Mouse (Mus musculus): Measurements from ENCODE around the gene Znhit3.

Znhit3 gene

GRCm38 (mm10) chr11:84907081-84907480, 9.1 kb downstream of the Znhit3 start:
- no peak for DNase-seq (ENCODE audit: low read depth, low spot score)
- H3K36me3 ChIP-seq (ENCODE audit: control insufficient read depth, insufficient read depth, low read length, poor library complexity, severe bottlenecking) = peaks cover 6% of the 10 kb centered on the region; the same call in 1 of the 2 replicates

DNA sequence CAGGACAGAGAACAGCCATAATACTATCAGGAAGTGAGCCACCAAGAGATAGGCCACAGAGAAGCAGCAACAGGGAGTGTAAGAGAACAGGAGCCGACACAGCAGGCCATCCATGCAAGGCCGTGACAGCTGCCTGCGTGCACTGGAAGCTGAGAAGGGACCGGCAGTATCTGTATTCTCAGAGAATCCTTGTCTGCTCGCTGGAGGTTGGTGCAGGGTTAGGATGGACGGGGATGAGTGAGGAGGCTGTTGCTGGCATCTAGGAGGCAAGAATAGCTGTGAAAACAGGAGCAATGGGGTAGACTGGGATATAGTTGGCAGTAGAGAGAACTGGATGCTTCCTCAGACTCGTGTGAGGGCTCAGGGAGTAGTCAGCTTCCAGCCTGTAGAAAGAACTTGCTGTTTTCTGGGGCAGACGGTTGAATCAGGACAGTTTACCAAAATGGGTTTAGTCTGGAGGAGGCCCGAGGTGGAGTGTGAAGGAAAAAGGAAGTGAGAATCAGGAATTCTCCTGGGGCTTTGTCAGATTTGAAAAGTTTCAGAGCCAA, 11.5 kb downstream of the Znhit3 start:
- H3K36me3 ChIP-seq (ENCODE audit: control insufficient read depth, insufficient read depth, low read length, poor library complexity, severe bottlenecking) = 0 out of 2 replicates have a peak, but pooled peaks cover 2% of the 10 kb centered on the region
- DNase-seq (ENCODE audit: low read depth, low spot score) = no peak
- no peaks in the 10 kb centered on the region for H3K27me3 ChIP-seq (ENCODE audit: control insufficient read depth, insufficient read depth, low read length, poor library complexity, severe bottlenecking)

More at GRCm38 (mm10) chr11:84907081-84907480, 9.1 kb downstream of the Znhit3 start:
- no peaks in the 10 kb centered on the region for H3K27me3 ChIP-seq (ENCODE audit: control insufficient read depth, insufficient read depth, low read length, poor library complexity, severe bottlenecking)

GRCm38 (mm10) chr11:84893113-84893512, 23.1 kb downstream of the Znhit3 start:
- no peak for DNase-seq (ENCODE audit: low read depth, low spot score)

DNA sequence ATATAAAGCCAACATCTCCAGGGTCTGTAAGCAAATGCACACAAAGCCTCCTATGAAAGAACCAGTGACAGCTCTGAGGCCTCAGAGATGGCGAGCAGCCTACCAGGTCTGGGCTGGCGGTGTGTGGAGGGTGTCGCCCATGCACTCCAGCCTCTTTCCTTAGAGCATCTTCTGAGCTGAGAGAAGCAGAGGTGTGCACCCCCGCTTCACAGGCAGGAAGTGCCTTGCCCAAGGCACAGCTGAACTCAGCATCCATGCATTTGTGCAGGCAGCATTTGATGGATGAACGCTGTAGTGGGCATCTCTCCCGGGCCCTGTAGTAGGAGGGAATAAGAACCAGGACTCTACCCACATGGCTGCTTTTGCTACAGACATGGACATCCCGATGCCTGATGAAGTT, 24.5 kb downstream of the Znhit3 start:
- H3K36me3 ChIP-seq (ENCODE audit: control insufficient read depth, insufficient read depth, low read length, poor library complexity, severe bottlenecking) = no peaks in the 10 kb centered on the region; the same call in 1 of the 2 replicates
- H3K27me3 ChIP-seq (ENCODE audit: control insufficient read depth, insufficient read depth, low read length, poor library complexity, severe bottlenecking) = no peaks in the 10 kb centered on the region
- DNase-seq (ENCODE audit: low read depth, low spot score) = no peak

More at GRCm38 (mm10) chr11:84893113-84893512, 23.1 kb downstream of the Znhit3 start:
- Histone ChIP-seq H3K27me3 (ENCODE audit: control insufficient read depth, insufficient read depth, low read length, poor library complexity, severe bottlenecking) (no peaks in the 10 kb centered on the region), H3K36me3 (ENCODE audit: control insufficient read depth, insufficient read depth, low read length, poor library complexity, severe bottlenecking) (no peaks in the 10 kb centered on the region; the same call in 1 of the 2 replicates)

DNA sequence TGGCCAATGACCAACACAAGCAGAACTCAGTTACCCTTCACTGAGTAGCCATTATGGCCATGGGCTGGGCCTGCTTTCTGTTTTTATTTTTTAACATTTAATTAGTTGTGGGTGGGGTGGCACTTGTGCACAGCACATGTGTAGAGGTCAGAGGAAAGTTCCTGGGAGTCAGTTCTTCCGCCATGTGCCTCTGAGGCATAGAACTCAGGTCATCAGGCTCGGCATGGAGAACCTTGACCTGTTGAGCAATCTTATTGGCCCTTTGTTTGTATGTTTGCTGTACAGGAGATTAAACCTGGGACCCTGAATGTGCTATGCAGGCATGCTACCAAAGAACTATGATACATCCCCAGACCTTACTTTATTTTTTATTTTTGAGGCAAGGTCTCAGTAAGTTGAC, 26.7 kb downstream of the Znhit3 start:
- no peaks in the 10 kb centered on the region for H3K27me3 ChIP-seq (ENCODE audit: control insufficient read depth, insufficient read depth, low read length, poor library complexity, severe bottlenecking)

GRCm38 (mm10) chr11:84888025-84888424, 28.1 kb downstream of the Znhit3 start:
- H3K27me3 ChIP-seq (ENCODE audit: control insufficient read depth, insufficient read depth, low read length, poor library complexity, severe bottlenecking) = no peaks in the 10 kb centered on the region
- no peak for DNase-seq (ENCODE audit: low read depth, low spot score)

More for the DNA sequence above, 26.7 kb downstream of the Znhit3 start:
- no peaks in the 10 kb centered on the region; the same call in 1 of the 2 replicates for H3K36me3 ChIP-seq (ENCODE audit: control insufficient read depth, insufficient read depth, low read length, poor library complexity, severe bottlenecking)
- DNase-seq (ENCODE audit: low read depth, low spot score) = no peak

DNA sequence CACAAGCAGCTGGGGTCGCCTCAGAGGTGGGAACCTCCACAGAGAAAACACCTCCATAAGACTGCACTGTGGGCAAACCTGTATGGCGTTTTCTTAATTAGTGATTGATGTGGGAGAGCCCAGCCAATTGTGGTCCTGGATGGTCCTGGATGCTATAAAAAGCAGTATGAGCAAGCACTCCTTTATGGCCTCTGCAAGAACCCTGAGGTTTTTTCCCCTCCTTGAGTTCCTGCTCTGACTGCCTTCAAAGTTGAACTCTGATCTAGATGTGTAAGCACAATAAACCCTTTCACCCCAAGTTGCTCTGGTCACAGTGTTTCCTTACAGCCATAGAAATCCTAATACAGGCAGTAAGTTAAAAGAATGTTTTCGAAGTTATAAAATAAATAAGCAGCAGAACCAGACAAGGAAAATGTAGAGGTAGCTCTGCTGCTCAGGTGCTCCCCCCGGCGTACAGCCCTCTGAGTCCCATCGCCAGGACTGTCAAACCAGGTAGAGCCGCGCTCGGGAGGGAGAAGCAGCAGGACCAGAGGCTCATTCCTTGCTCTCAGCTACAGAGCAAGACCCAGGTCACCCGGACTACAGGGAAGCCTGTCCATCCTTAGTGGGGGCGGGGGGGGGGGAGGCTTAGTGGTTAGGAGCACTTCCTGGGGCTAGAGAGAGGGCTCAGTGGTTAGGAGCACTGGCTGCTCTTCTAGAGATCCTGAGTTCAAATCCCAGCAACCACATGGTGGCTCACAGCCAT, 29.2 kb downstream of the Znhit3 start:
- H3K36me3 ChIP-seq (ENCODE audit: control insufficient read depth, insufficient read depth, low read length, poor library complexity, severe bottlenecking) = no peaks in the 10 kb centered on the region; the same call in 1 of the 2 replicates
- H3K27me3 ChIP-seq (ENCODE audit: control insufficient read depth, insufficient read depth, low read length, poor library complexity, severe bottlenecking) = no peaks in the 10 kb centered on the region
- DNase-seq (ENCODE audit: low read depth, low spot score) = no peak

More at GRCm38 (mm10) chr11:84888025-84888424, 28.1 kb downstream of the Znhit3 start:
- H3K36me3 ChIP-seq (ENCODE audit: control insufficient read depth, insufficient read depth, low read length, poor library complexity, severe bottlenecking) = no peaks in the 10 kb centered on the region; the same call in 1 of the 2 replicates

- Histone ChIP-seq H3K27me3 (ENCODE audit: control insufficient read depth, insufficient read depth, low read length, poor library complexity, severe bottlenecking) (no peaks in the 10 kb centered on the region), H3K36me3 (ENCODE audit: control insufficient read depth, insufficient read depth, low read length, poor library complexity, severe bottlenecking) (no peaks in the 10 kb centered on the region; the same call in 1 of the 2 replicates)
- DNase-seq (ENCODE audit: low read depth, low spot score) = no peak
These were observed 29.9 kb downstream of the Znhit3 start for GRCm38 (mm10) chr11:84886236-84886635.

DNA sequence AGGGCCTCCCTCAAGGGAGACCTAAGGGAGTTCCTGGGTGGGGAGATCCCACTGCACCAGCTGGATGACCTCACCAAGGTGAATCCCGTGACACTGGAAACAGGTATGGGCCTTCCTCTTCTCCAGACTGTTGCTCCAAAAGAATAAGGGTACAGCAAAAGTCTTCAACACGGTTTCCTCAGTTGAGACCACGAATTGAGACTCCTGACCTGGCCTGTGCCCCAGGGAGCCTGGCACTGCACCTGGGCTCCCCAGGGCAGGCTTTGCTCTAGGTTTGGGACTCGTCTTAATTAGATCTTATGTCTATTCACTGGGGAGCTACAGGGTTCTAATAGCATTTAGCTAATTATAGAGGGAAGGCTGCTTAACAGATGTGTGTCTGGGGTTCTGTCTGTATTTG, 30.9 kb downstream of the Znhit3 start:
- DNase-seq (ENCODE audit: low read depth, low spot score) = no peak
- no peaks in the 10 kb centered on the region for H3K27me3 ChIP-seq (ENCODE audit: control insufficient read depth, insufficient read depth, low read length, poor library complexity, severe bottlenecking)
- no peaks in the 10 kb centered on the region; the same call in 1 of the 2 replicates for H3K36me3 ChIP-seq (ENCODE audit: control insufficient read depth, insufficient read depth, low read length, poor library complexity, severe bottlenecking)

- H3K36me3 ChIP-seq (ENCODE audit: control insufficient read depth, insufficient read depth, low read length, poor library complexity, severe bottlenecking) = no peaks in the 10 kb centered on the region
- H3K27me3 ChIP-seq (ENCODE audit: control insufficient read depth, insufficient read depth, low read length, poor library complexity, severe bottlenecking) = no peaks in the 10 kb centered on the region
- no peak for DNase-seq (ENCODE audit: low read depth, low spot score)
These were observed 33.8 kb downstream of the Znhit3 start for GRCm38 (mm10) chr11:84882346-84882745.

- Histone ChIP-seq H3K36me3 (ENCODE audit: control insufficient read depth, insufficient read depth, low read length, poor library complexity, severe bottlenecking) (0 out of 2 replicates have a peak, but pooled peaks cover 2% of the 10 kb centered on the region), H3K27me3 (ENCODE audit: control insufficient read depth, insufficient read depth, low read length, poor library complexity, severe bottlenecking) (no peaks in the 10 kb centered on the region)
- no peak for DNase-seq (ENCODE audit: low read depth, low spot score)
These were observed 35.2 kb downstream of the Znhit3 start for GRCm38 (mm10) chr11:84880971-84881370.

DNA sequence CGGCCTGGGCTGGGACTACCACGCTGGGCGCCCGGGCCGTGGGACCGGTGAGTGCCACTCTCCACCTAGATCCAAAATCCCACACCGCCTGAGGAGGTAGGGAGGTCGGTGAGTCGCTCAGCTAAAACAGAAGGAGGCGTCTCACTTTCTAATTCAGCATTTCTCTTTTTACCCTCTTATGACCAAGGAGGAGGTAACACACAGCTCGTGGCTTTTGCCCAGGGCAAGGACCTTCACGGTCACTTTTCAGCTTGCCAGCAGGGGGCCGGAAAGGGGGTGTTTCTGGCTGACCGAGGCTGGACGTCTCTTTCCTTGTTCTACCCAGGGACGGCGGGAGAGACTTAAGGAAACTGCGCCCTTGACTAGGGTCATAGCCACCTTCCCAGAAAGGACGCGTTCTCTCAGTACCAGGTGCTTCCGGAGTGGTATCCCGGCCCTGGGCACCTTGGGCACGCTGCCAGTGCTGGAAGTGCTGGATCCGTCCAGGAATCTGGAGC, 35.7 kb downstream of the Znhit3 start:
- peak; percentile 52 for DNase-seq (ENCODE audit: low read depth, low spot score)
- H3K36me3 ChIP-seq (ENCODE audit: control insufficient read depth, insufficient read depth, low read length, poor library complexity, severe bottlenecking) = 0 out of 2 replicates have a peak, but pooled peaks cover 2% of the 10 kb centered on the region
- H3K27me3 ChIP-seq (ENCODE audit: control insufficient read depth, insufficient read depth, low read length, poor library complexity, severe bottlenecking) = no peaks in the 10 kb centered on the region

- peak; percentile 83 for DNase-seq (ENCODE audit: low read depth, low spot score)
- Histone ChIP-seq H3K27me3 (ENCODE audit: control insufficient read depth, insufficient read depth, low read length, poor library complexity, severe bottlenecking) (no peaks in the 10 kb centered on the region), H3K36me3 (ENCODE audit: control insufficient read depth, insufficient read depth, low read length, poor library complexity, severe bottlenecking) (0 out of 2 replicates have a peak, but pooled peaks cover 2% of the 10 kb centered on the region)
These were observed 36.2 kb downstream of the Znhit3 start, which contains the start of the genes Myo19 and Pigw for GRCm38 (mm10) chr11:84879772-84880464. TSS of gene Myo19 (plus strand) at chr11:84880148. TSS of gene Pigw (minus strand) at chr11:84880285.

GRCm38 (mm10) chr11:84879007-84879771, 37.0 kb downstream of the Znhit3 start:
- no peaks in the 10 kb centered on the region for H3K27me3 ChIP-seq (ENCODE audit: control insufficient read depth, insufficient read depth, low read length, poor library complexity, severe bottlenecking)
- H3K36me3 ChIP-seq (ENCODE audit: control insufficient read depth, insufficient read depth, low read length, poor library complexity, severe bottlenecking) = 0 out of 2 replicates have a peak, but pooled peaks cover 2% of the 10 kb centered on the region
- DNase-seq (ENCODE audit: low read depth, low spot score) = no peak
